Mouse (Mus musculus) fat pad, adult 2 months (tissue): ENCODE results near the gene Htra2.

Source experiments
- DNase-seq: peaks from one replicate; pipeline ENCODE4 v3.0.0-alpha.2; 2011; ENCODE audit warnings: low read depth, low spot score; ENCODE audit errors: extremely low read depth

Htra2 gene

GRCm38 (mm10) chr6:83010010-83010409, 45.1 kb downstream of the Htra2 start:
- DNase-seq = no peak

GRCm38 (mm10) chr6:83008659-83009058, 46.4 kb downstream of the Htra2 start:
- no peak for DNase-seq

GRCm38 (mm10) chr6:83006114-83006513, 49.0 kb downstream of the Htra2 start:
- DNase-seq = no peak

GRCm38 (mm10) chr6:83005444-83006011, 49.5 kb downstream of the Htra2 start:
- no peak for DNase-seq

GRCm38 (mm10) chr6:83004872-83005271, 50.2 kb downstream of the Htra2 start:
- DNase-seq = no peak

GRCm38 (mm10) chr6:83004309-83004708, 50.8 kb downstream of the Htra2 start:
- no peak for DNase-seq

- DNase-seq = no peak
Observed at GRCm38 (mm10) chr6:83003850-83004249, 51.2 kb downstream of the Htra2 start.

GRCm38 (mm10) chr6:83003082-83003481, 52.0 kb downstream of the Htra2 start:
- DNase-seq = no peak
